Mouse (Mus musculus) brown adipose tissue, adult 24 weeks (tissue): ENCODE measurements around the gene Ddhd1. TPM values are rescaled to one million over a fixed set of nuclear protein-coding genes. Genes with fewer than 3 reads are reported as not detected.

Experiments used
- polyA plus RNA-seq: library from polyadenylated mRNA; stranded (reverse); fragments of >200 nt; gene quantifications from 2 replicates; pipeline ENCODE4 v1.2.4, GENCODE M21; 2012; ENCODE audit not compliant: missing spikeins, insufficient read depth, insufficient read length

Ddhd1 gene
- polyA plus RNA-seq, 1 experiment = 25.2 TPM

Other genes starting within 250 kb of the Ddhd1 start
- 69.7 and 110 TPM in 2 replicates for gene Fermt2, start 128.0 kb downstream of the Ddhd1 start, polyA plus RNA-seq